Mouse (Mus musculus) heart, postnatal 0 days (tissue): ENCODE data around the gene Arhgap9.

ENCODE experiments used
- CTCF ChIP-seq: IDR thresholded peaks from 2 replicates; pipeline ENCODE4 v1.5.1; 2016; ENCODE audit warnings: antibody characterized with exemption, control low read depth, low read depth
- EP300 ChIP-seq: IDR thresholded peaks from 2 replicates; pipeline ENCODE4 v1.6.1; 2016; ENCODE audit warnings: antibody characterized with exemption, low read depth

GRCm38 (mm10) chr10:127281316-127281715 is 40.4 kb upstream of the Arhgap9 start:
- TF ChIP-seq CTCF (no peak), EP300 (no peak)
